Mouse (Mus musculus): Measurements from ENCODE around the gene Myo1b.

- TF ChIP-seq CTCF (IDR thresholded peaks at IDR 0.05; ENCODE audit: low read depth) (no peak), EP300 (optimal IDR thresholded peaks at IDR 0.05) (no peak)
Measured at GRCm38 (mm10) chr1:51915051-51915575, 758 bp downstream of the Myo1b start.
